Comparison of ENCODE assay signal across 8 mouse cellular contexts in the genomic region with DNA sequence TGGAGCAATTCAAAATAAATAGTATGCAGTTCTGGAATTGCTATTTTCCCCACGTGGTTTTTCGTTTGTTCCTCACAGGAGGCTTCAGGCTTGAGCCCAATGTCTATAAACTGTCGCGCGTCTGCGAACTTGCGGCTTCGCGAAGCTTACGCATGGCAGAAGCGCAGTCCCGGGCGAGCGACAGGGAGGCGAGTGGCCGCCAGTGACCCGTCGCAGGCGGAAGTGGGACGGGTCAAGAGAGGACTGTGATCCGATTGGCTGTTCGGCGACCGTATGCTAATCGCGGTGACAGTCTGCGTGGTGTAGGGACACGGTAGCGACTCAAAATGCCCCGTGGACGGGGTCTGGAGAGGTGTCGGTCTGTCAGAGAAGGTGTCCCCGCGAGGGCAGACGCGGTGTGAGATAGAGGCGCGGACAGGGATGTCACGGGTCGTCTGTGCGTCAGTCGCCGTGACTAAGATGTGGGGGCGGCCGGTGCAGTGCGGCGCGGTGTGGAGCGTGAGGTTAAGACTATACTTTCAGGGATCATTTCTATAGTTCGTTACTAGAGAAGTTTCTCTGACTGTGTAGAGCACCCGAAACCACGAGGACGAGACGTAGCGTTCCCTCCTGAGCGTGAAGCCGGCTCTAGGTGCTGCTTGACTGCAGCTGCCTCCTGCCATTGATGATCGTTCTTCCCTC. TPM values are rescaled to one million over a fixed set of nuclear protein-coding genes. Genes with fewer than 3 reads are reported as not detected.
DNase-seq lines count a peak whose midpoint lies in the region.
"Not testable (repeated sequence)": the region's sequence is repeated elsewhere in the genome, so short reads cannot be mapped to it uniquely, and the experiment has no call there.

No protein-coding gene starts in this region.

- H3K4me3 ChIP-seq in megakaryocyte, embryonic 14.5 days (replicated peaks), result peak overlapping the region; percentile 86

- peak; percentile 75 for DNase-seq in ZHBTc4 (ENCODE audit: low read depth, low spot score)
- DNase-seq in embryo, embryonic 10.5 days (ENCODE audit: low spot score), result peak; percentile 77
- DNase-seq in gastrocnemius, postnatal 10 days, result peak; percentile 75
- peak; percentile 81 for DNase-seq in induced T-regulatory cell, adult 2 months (ENCODE audit: low read depth)
- peak; percentile 78 to 79 for DNase-seq in left cerebral cortex, adult 9 months (ENCODE audit: low spot score in 2 of 2)
- DNase-seq in right cerebral cortex, adult 2 months (ENCODE audit: low spot score in 2 of 2), result peak; percentile 65 to 71
- DNase-seq in urinary bladder, adult 2 months (ENCODE audit: low spot score), result peak; percentile 61

- H3K27me3 ChIP-seq in megakaryocyte, embryonic 14.5 days (replicated peaks), result not testable (repeated sequence)

- H3K9me3 ChIP-seq in megakaryocyte, embryonic 14.5 days, result not testable (repeated sequence)

- not testable (repeated sequence) for H3K36me3 ChIP-seq in megakaryocyte, embryonic 14.5 days (replicated peaks; ENCODE audit: low read length)

- H3K4me1 ChIP-seq in megakaryocyte, embryonic 14.5 days, result peaks cover 35% of the 10 kb centered on the region

RNA-seq across cellular contexts. Expression of a gene that starts 57.1 kb away (rescaled TPM):
- 1 to 10 TPM in 1 of 2 experiments, under 1 TPM in 1; 0.45 to 1.4 TPM for total RNA-seq in gastrocnemius, postnatal 10 days (2021)
- not detected in 2 replicates for polyA plus RNA-seq in megakaryocyte, embryonic 14.5 days (2012; ENCODE audit: insufficient read depth, low replicate concordance)
- 0.93 and 2.8 TPM in 2 replicates for polyA plus RNA-seq in urinary bladder, adult 2 months (2012; rRNA removed)

RNA-seq across cellular contexts. Expression of a gene that starts 57.2 kb away (rescaled TPM):
- 1 to 10 TPM; 1.5 to 1.7 TPM for total RNA-seq in gastrocnemius, postnatal 10 days (2021)
- polyA plus RNA-seq in megakaryocyte, embryonic 14.5 days (2012; ENCODE audit: insufficient read depth, low replicate concordance), result 0.22 TPM in 1 of 2 replicates, not detected in the other
- polyA plus RNA-seq in urinary bladder, adult 2 months (2012; rRNA removed), result 1.0 and 1.2 TPM in 2 replicates

Comparison
In these comparisons a context has a peak if more than half of its experiments do, and no peak if none do; other contexts are left out.
1. Peak in every context shown above with its lines: DNase-seq and H3K4me3 ChIP-seq.